Mouse (Mus musculus): ENCODE measurements at regions not wholly inside any gene's neighbourhood (a gene's known extent, or its start where the extent isn't known, plus 50 kb on each side); places are given as distances from the start of the nearest gene placed in this dataset.

DNA sequence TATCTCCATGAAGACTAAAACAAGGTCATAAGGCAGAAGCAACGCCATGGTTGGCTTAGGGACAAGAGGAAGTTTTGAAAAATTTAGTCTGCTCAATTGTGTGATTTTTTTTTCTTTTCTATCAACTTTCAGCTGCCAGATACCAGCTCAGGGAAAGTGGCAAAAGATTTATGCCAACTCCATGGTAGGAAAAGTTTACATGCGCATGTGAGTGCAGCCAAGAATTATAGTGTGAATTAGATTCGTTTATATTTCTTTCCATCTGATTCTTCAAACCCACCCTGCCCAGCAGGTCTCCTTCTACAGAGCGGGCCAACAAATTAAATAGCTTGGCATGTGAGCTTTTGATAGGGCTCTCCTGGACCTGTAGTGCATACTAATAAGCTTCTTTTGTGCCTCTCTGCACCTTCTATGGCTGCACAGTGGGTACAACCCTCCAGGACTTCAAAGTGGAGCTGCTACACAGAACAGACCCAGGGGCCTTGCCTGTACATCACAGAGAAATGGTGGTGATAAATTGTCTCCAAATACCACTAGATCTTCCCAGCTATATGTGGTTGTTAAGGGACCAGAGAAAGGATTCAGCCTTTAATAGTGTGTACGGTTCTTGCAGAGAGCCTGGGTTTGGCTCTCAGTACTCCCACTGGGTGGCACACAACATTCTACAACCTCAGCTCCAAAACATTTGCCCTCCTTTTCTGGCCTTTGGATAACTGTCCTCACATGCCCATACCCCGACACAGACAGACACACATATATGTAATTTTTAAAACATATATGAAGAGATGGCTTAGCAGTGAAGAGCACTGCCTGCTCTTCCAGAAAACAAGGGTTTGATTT is 135.0 kb downstream of the Basp1 start:
- TF ChIP-seq CTCF (IDR thresholded peaks at IDR 0.05; ENCODE audit: borderline replicate concordance, insufficient read depth, low read depth, low read length) (no peak), POLR2A (IDR thresholded peaks at IDR 0.05; ENCODE audit: borderline replicate concordance, insufficient read depth, low read length) (no peak)
